Mouse (Mus musculus): ENCODE data around the gene Saa3. TPM values are rescaled to one million over a fixed set of nuclear protein-coding genes. Genes with fewer than 3 reads are reported as not detected.

Gene Saa3
- polyA plus RNA-seq, 1 experiment = 2.6 TPM

DNA sequence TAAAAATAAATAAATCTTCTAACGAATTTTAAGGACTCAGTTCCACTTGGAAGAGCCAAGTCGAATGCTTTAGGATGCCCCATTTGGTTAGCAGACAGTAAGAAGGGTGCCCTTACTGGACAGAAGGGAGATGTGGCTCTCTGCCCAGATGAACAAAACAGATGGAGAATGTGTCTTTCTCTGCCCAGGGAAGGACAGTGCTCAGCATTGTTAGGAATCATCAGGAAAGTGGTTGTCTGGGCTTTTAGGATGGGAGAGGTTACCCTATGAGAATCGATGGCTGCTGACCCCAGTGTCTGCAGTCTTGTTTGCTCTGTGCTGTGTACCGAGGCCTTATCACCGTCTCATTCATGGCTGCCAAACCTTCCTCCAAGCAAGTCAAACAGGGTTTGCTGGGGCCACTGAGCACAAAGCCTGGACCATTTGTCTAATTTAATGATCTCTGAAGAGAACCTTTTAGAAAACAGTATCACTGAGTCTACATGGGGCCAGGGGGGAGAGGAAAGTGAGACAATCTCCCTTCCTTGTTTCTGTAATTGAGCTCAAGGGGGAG, 38.6 kb downstream of the Saa3 start:
- TF ChIP-seq CTCF (IDR thresholded peaks at IDR 0.05; ENCODE audit: borderline replicate concordance, insufficient read depth, low read length) (no peak), POLR2A (IDR thresholded peaks at IDR 0.05; ENCODE audit: low read depth, low read length) (no peak)

DNA sequence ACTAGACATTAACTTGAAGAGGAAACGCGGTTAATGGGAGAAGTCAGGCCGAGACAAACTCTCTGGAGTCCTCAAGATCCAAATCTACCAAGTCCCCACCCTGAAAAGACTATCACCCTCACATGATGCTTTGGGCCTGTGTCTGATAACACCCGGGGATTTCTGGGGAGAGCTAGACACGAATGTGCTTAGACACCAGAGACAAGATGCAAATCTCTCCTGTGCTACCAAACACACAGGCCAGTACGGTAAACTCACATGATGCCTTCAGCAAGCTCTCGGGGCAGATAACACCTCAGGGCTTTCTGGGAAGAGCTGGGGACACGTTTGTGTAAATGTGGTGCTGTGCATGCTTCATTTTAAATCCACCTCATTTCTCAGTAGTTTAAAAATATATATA, 39.6 kb downstream of the Saa3 start:
- TF ChIP-seq POLR2A (IDR thresholded peaks at IDR 0.05; ENCODE audit: low read depth, low read length) = no peak
- TF ChIP-seq CTCF (IDR thresholded peaks at IDR 0.05; ENCODE audit: borderline replicate concordance, insufficient read depth, low read length) = no peak
- no peak overlapping the region for H3K27ac ChIP-seq (ENCODE audit: insufficient read depth, low read length)
- H3K4me1 ChIP-seq (ENCODE audit: control insufficient read depth, insufficient read depth, low read length) = peaks cover 6% of the 10 kb centered on the region; the same call in 1 of the 2 replicates
- H3K4me3 ChIP-seq (ENCODE audit: insufficient read depth, low read length) = no peak overlapping the region

More for the DNA sequence above, 38.6 kb downstream of the Saa3 start:
- Histone ChIP-seq H3K4me1 (ENCODE audit: control insufficient read depth, insufficient read depth, low read length) (peaks cover 3% of the 10 kb centered on the region; the same call in 1 of the 2 replicates), H3K27ac (ENCODE audit: insufficient read depth, low read length) (no peak overlapping the region), H3K4me3 (ENCODE audit: insufficient read depth, low read length) (no peak overlapping the region)

- no peak overlapping the region for H3K4me3 ChIP-seq (ENCODE audit: insufficient read depth, low read length)
- TF ChIP-seq POLR2A (IDR thresholded peaks at IDR 0.05; ENCODE audit: low read depth, low read length) = no peak
- TF ChIP-seq CTCF (IDR thresholded peaks at IDR 0.05; ENCODE audit: borderline replicate concordance, insufficient read depth, low read length) = no peak
- H3K4me1 ChIP-seq (ENCODE audit: control insufficient read depth, insufficient read depth, low read length) = peaks cover 6% of the 10 kb centered on the region; the same call in 1 of the 2 replicates
- no peak overlapping the region for H3K27ac ChIP-seq (ENCODE audit: insufficient read depth, low read length)
Observed at GRCm38 (mm10) chr7:46675061-46675460, 40.4 kb downstream of the Saa3 start.

GRCm38 (mm10) chr7:46672160-46672672, 43.3 kb downstream of the Saa3 start, which contains the start of gene Tph1:
TSS of gene Tph1 (minus strand) at chr7:46672537.
- H3K4me1 ChIP-seq (ENCODE audit: control insufficient read depth, insufficient read depth, low read length) = peaks cover 6% of the 10 kb centered on the region; the same call in 1 of the 2 replicates
- TF ChIP-seq POLR2A (IDR thresholded peaks at IDR 0.05; ENCODE audit: low read depth, low read length) (no peak), CTCF (IDR thresholded peaks at IDR 0.05; ENCODE audit: borderline replicate concordance, insufficient read depth, low read length) (no peak)
- H3K27ac ChIP-seq (ENCODE audit: insufficient read depth, low read length) = no peak within 1 kb of the TSS
- H3K4me3 ChIP-seq (ENCODE audit: insufficient read depth, low read length) = no peak within 1 kb of the TSS

GRCm38 (mm10) chr7:46667256-46667655, 48.2 kb downstream of the Saa3 start:
- Histone ChIP-seq H3K27ac (ENCODE audit: insufficient read depth, low read length) (no peak overlapping the region), H3K4me3 (ENCODE audit: insufficient read depth, low read length) (no peak overlapping the region), H3K4me1 (ENCODE audit: control insufficient read depth, insufficient read depth, low read length) (peaks cover 4% of the 10 kb centered on the region; the same call in 1 of the 2 replicates)
- TF ChIP-seq POLR2A (IDR thresholded peaks at IDR 0.05; ENCODE audit: low read depth, low read length) (no peak), CTCF (IDR thresholded peaks at IDR 0.05; ENCODE audit: borderline replicate concordance, insufficient read depth, low read length) (no peak)

DNA sequence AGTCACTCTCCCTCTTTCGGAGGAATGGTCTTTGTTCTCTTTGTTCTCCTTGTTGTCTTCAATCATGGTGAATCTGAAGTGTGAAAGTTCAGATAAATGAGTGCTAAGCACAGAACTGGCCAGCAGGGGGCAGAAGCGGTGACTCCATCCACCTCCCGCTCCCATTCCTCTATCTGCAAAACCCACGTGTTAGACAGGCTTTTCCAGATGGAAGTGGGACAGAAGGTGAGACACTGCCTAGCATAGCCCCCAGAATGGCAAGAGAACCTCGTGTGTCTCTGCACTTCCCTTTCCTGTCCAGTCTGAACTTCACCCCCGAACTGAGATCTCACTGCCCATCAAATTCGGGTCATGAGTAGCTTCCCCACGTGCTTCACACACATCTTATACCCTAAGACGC, 50.3 kb downstream of the Saa3 start:
- no peak for TF ChIP-seq POLR2A (IDR thresholded peaks at IDR 0.05; ENCODE audit: low read depth, low read length)
- peak; percentile 54; the same call in 1 of the 2 replicates for TF ChIP-seq CTCF (IDR thresholded peaks at IDR 0.05; ENCODE audit: borderline replicate concordance, insufficient read depth, low read length)
- Histone ChIP-seq H3K4me1 (ENCODE audit: control insufficient read depth, insufficient read depth, low read length) (no peaks in the 10 kb centered on the region), H3K4me3 (ENCODE audit: insufficient read depth, low read length) (no peak overlapping the region), H3K27ac (ENCODE audit: insufficient read depth, low read length) (no peak overlapping the region)

Other genes with a start within 250 kb of the Saa3 start
- 6.3 and 7.1 TPM in 2 replicates for gene Sergef, start 75.9 kb downstream of the Saa3 start, polyA plus RNA-seq (2011; ENCODE audit: insufficient read length, low read depth, missing spikeins)
- 0.63 TPM in 1 of 2 replicates, not detected in the other for gene Tph1, start 43.2 kb downstream of the Saa3 start, polyA plus RNA-seq (2011; ENCODE audit: insufficient read length, low read depth, missing spikeins)
- gene Saal1, start 5.0 kb downstream of the Saa3 start, polyA plus RNA-seq (2011; ENCODE audit: insufficient read length, low read depth, missing spikeins) = 13.8 and 15.4 TPM in 2 replicates
- gene Saa4, start 16.9 kb upstream of the Saa3 start, polyA plus RNA-seq (2011; ENCODE audit: insufficient read length, low read depth, missing spikeins) = not detected in 2 replicates
- gene Saa1, start 27.3 kb upstream of the Saa3 start, polyA plus RNA-seq (2011; ENCODE audit: insufficient read length, low read depth, missing spikeins) = not detected in 2 replicates
- not detected in 2 replicates for gene Saa2, start 36.1 kb upstream of the Saa3 start, polyA plus RNA-seq (2011; ENCODE audit: insufficient read length, low read depth, missing spikeins)
- 25.9 and 26.9 TPM in 2 replicates for gene Hps5, start 80.4 kb upstream of the Saa3 start, polyA plus RNA-seq (2011; ENCODE audit: insufficient read length, low read depth, missing spikeins)
- 73.1 and 90.6 TPM in 2 replicates for gene Gtf2h1, start 80.4 kb upstream of the Saa3 start, polyA plus RNA-seq (2011; ENCODE audit: insufficient read length, low read depth, missing spikeins)
- 671 and 785 TPM in 2 replicates for gene Ldha, start 125.8 kb upstream of the Saa3 start, polyA plus RNA-seq (2011; ENCODE audit: insufficient read length, low read depth, missing spikeins)
- gene Ldhc, start 145.5 kb upstream of the Saa3 start, polyA plus RNA-seq (2011; ENCODE audit: insufficient read length, low read depth, missing spikeins) = not detected in 2 replicates
- gene Tsg101, start 204.3 kb upstream of the Saa3 start, polyA plus RNA-seq (2011; ENCODE audit: insufficient read length, low read depth, missing spikeins) = 140 and 175 TPM in 2 replicates
- gene Uevld, start 242.8 kb upstream of the Saa3 start, polyA plus RNA-seq (2011; ENCODE audit: insufficient read length, low read depth, missing spikeins) = 23.6 and 24.8 TPM in 2 replicates